Mouse (Mus musculus) heart, adult 8-10 months (tissue): ENCODE data around the gene Cpm. TPM values are rescaled to one million over a fixed set of nuclear protein-coding genes. Genes with fewer than 3 reads are reported as not detected.

Source experiments
- DNase-seq: peaks from one replicate; pipeline ENCODE4 v3.0.0; 2022; ENCODE audit warnings: low spot score
- total RNA-seq, 4 experiments: library from RNA; stranded (reverse); gene quantifications; 2 replicates each; pipeline ENCODE4 v1.2.4; 2022

The Cpm gene
- total RNA-seq, 4 experiments from 2014 or later = 2.8 to 3.8 (median 3.4) TPM

GRCm38 (mm10) chr10:117648643-117649042 lies 19.3 kb downstream of the Cpm start:
- no peak for DNase-seq

- DNase-seq = no peak
These were observed 20.2 kb downstream of the Cpm start for GRCm38 (mm10) chr10:117649292-117650041.

- no peak for DNase-seq
These were observed 20.8 kb downstream of the Cpm start for GRCm38 (mm10) chr10:117650042-117650655.

GRCm38 (mm10) chr10:117650725-117651124 lies 21.4 kb downstream of the Cpm start:
- DNase-seq = no peak

- no peak for DNase-seq
These were observed 22.5 kb downstream of the Cpm start for GRCm38 (mm10) chr10:117651587-117652377.

GRCm38 (mm10) chr10:117652378-117652774 lies 23.1 kb downstream of the Cpm start:
- no peak for DNase-seq

GRCm38 (mm10) chr10:117652930-117653778 lies 23.9 kb downstream of the Cpm start:
- DNase-seq = no peak

- DNase-seq = no peak
These were observed 24.5 kb downstream of the Cpm start for GRCm38 (mm10) chr10:117653779-117654173.

GRCm38 (mm10) chr10:117654576-117655123 lies 25.4 kb downstream of the Cpm start:
- no peak for DNase-seq

- DNase-seq = no peak
These were observed 26.2 kb downstream of the Cpm start for GRCm38 (mm10) chr10:117655460-117655859.

- no peak for DNase-seq
These were observed 26.8 kb downstream of the Cpm start for GRCm38 (mm10) chr10:117655908-117656661.

- no peak for DNase-seq
These were observed 27.3 kb downstream of the Cpm start for GRCm38 (mm10) chr10:117656662-117656962.

- DNase-seq = no peak
These were observed 27.8 kb downstream of the Cpm start for GRCm38 (mm10) chr10:117656985-117657658.

GRCm38 (mm10) chr10:117657659-117658306 lies 28.5 kb downstream of the Cpm start:
- DNase-seq = no peak

GRCm38 (mm10) chr10:117658522-117659429 lies 29.5 kb downstream of the Cpm start:
- no peak for DNase-seq

- no peak for DNase-seq
These were observed 30.1 kb downstream of the Cpm start for GRCm38 (mm10) chr10:117659430-117659813.

GRCm38 (mm10) chr10:117659819-117660218 lies 30.5 kb downstream of the Cpm start:
- DNase-seq = peak; percentile 44

- DNase-seq = no peak
These were observed 33.2 kb downstream of the Cpm start for GRCm38 (mm10) chr10:117662316-117663055.
